Mouse (Mus musculus) spleen, postnatal 10 days (tissue): ENCODE measurements around the gene Mybpc3.

Source experiments
- DNase-seq, 2 experiments: peaks; one replicate each; pipeline ENCODE4 v3.0.0; 2021 to 2022; ENCODE audit warnings: low spot score in 2 of 2

Mybpc3 gene

DNA sequence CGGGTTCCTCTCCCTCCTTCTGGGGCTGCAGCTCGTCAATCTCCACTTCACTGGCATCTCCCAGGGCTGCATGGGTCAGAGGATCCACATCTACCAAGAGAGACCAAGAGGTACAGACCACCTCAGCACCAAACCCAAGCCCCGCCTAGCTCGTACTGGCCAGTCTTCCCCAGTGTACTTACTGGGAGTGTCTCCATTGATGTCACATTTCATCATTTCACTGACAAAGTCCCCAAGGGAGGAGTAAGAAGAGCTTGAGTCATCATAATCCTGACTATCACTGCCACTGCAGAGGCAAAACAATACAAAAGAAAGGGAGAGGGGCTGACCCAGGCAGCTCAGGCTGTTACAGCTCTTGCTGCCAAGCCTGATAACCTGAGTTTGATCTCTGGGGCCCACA lies 49.7 kb downstream of the Mybpc3 start:
- DNase-seq, result no peak

DNA sequence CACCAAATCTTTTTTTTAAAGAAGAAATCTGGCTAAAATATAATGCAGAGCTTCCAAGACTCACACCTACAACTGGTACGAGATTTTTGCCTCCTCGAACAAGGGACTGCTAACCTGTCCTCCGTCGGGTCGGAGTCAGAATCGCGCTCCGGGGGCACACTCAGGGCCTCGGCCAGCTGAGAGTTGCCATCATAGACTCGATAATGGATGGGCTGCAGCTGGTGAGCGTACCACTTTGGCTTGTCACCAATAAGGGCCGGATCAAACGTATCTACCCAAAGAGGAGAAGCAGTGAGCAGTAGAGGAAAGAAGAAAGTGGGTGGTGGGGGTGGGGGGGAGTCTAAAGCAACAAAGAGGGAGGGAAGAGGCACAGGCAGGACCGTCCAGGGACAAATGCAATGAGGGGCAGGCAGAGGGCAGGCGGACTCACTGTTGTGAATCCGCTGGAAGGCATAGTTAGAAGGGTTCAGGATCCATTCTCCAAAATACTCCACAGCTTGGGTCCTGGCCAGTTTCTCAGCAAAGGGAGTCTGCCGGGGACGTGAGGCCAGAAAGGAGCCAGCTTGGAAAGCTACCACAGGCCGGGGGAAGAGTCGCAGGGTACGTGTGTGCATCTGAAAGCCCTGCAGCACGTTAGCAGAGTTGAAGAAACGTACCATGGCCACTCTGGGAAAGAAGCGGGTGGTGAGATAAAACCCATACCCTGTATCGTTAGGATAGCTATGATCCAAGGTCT lies 51.8 kb downstream of the Mybpc3 start:
- no peak for DNase-seq

DNA sequence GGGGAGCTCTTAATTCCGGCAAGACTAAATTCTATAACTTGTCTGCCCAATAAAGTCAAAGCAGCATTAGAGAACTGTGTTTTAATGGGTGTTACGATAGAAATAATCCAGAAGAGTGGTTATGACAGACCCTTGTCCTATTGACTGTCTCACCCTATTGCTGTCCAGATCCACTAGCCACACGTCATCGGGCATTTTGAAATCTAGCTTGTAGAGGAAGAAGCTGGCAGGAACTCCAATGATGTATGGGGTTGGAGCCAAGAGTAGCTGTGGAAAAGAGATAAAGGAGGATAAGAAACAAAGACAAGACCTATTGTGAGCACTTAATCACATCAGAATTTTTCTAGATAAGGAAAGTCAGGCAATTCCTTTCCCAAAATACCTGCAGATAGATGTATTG lies 57.5 kb downstream of the Mybpc3 start:
- no peak for DNase-seq

DNA sequence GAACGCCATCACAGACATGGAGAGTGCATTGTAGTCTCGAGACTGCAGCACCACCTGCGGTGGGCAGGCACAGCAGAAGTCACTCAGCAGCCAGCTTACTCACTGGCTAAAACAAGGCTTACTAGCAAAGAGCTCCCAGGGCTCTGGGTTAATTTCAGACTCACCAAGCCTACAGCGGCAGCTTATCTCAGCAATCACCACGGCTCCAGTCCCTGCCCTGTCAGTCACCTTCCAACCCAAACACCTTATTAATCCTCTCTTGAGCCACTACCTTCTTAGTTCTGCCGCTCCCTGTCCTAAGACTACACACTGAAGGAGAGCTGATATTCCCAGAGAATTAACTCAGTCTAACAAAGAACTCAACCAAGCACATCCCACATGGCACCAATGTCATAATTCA lies 58.3 kb downstream of the Mybpc3 start:
- DNase-seq, result no peak

DNA sequence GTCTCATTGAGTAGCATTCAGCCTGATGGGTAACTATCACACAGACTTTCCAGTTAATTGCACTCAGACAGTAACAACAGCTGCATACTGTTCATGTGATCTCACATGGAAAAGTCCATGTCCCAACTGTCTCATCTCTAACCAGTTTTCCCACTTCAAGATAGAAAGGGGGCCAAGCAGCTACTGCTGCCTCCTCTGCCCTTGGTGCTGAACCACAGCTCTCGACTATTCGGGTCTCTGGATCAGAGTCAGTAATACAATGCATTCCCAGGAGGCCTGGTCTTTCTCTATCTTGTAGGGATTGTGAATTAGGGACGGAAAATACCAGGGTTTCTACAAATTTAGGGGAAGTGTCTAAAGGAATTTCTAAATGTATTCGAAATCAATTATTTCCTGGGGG lies 61.9 kb downstream of the Mybpc3 start:
- no peak for DNase-seq

DNA sequence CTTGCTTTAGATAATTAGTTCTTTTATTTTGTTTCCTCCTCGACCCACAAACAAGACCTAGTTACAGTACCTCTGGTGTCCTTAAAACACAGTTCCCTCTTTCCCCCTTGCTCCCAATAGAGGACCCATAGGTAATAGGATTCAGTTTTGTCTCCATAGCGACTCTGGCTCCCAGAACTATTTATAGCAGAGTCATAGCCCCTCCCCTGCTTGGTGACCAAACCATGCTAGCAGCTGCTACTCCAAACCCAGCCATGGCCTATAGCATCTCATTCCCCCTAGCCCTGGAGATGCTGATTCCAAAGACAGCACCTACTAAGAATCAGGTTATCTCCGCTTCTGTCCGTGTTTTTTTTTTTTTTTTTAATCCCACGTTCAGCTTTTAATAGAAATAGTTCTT lies 62.8 kb downstream of the Mybpc3 start:
- no peak for DNase-seq

DNA sequence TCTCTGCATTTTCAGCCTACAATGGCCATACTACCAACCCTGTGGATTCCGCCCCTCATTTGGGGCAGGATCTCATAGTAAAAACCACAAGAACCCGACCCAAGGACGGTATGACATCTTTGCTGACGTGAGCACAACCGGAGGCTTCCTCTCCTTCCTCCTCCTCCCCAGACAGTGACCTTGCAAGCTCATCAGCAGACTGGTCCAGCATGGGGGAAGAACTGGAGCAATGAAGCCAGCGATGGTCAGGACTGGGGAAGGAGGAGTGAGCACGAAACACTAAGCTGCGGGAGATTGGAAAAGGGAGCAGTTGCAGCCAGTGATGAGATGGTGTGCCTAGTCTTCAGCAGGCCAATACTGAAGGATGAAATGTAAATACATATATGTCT lies 64.1 kb downstream of the Mybpc3 start:
- peak in 1 of 2 experiments; percentile 20 for DNase-seq

DNA sequence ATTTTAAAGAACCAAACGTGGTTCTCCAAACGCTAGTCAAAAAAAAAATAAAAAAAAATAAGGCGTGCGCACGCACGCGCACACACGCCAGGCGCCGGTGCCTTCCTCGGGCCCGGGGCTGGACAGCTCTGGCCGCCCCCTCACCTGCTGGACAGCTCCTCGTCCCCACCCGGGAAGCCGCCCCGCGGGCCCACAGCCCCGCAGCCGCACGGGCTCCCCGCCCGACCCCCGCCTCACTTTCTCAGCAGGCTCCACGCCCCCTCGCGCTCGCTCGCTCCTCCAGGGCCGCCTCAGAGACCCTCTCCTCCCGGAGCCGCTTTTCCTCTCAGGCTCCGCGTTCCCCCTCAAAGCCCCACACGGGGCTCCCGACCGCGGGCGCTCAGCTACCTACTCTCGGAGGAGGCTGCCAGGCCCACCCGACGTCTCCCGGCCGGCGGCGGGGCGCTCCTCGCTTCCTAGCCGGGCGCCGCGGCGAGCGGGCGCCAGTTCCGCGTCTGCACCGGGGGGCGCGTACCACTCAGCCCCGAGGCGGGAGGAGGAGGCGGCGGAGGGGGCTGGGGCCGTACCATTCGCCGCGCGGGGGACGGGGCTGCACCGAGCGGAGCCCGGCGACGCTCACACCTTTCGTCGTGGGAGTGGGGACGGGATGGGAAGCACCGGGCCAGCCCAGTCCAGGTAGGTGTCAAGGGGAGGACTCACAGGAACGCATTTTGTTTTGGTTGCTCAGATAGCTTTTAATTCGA lies 64.6 kb downstream of the Mybpc3 start:
- DNase-seq, result peak; percentile 71 to 83

DNA sequence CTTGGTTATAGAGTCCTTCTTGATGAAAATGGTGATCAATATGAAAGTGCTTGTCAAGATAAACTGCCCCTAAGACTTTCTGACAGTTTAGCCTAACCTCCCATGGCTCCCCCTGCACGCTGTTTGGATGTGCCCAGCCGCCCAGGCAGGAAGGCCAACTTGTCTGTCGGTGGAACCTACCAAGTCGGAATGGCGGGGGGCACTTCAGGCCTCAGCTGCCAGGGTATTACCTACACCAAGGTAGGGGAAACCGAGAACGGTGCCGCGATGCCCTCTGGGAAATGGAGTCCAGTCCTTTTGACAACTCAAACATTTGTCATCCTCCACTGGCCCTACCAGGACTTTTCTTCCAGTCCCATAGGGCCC lies 65.2 kb downstream of the Mybpc3 start:
- peak; percentile 94 to 99 for DNase-seq

DNA sequence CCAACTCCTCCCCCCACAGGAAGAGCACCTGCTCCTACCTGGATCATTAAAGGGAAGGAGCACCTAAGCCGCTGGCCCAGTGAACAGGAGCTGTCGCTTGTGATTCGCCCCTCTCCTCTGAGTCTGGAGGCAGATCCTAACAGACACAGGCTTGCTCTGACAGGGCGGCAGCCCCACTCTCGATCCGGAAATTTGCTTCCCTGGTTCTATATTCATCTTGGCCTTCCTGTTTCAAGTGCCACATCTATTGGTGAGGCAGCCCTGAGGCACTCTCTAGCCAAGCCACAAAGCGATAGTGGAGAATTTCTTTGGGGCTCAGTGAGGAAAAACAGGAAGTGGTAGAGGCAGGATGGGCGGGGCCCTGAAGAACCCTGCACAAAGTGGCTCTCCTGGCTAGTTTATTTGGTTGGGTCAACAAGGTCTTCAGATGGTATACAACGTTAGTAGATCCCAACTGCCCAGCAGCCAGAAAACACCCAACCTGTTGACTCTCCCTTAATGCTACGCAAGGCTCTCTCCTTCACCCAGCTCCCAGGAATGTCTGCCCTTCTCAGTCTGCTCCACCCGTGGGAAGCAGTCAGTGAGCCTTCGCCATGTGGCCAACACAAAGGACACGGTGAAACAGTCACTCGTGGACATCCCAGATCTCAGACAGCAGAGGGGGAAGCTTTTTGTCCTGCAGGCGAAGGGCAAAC lies 65.9 kb downstream of the Mybpc3 start, which contains the start of gene Madd:
Madd (minus strand) TSS at position 127 of the 695 bp plus-strand sequence.
- DNase-seq, result peak; percentile 51 to 75
